Mouse (Mus musculus): ENCODE results near the gene Iapp. TPM values are rescaled to one million over a fixed set of nuclear protein-coding genes. Genes with fewer than 3 reads are reported as not detected.

Iapp gene
- not detected for polyA plus RNA-seq (2017; shearing (Covaris generic))

DNA sequence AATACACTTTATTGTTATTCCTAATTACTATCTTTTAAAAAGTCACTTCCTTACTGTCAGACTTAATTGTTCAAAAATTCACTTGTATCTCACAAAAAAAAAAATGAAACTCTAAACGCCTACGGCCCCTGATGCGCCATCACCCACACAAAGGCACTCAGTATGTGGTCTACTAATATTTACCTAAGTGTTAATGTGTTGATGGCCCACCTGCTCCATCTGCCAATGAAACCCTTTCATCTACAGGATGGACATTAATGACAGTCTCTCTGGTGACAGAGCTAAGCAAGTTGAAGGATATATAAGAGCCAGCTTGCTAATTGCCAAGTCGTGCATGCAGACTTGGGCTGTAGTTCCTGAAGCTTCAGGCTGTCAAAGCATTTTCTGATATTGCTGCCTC lies at the start of gene Iapp:
Gene Iapp (plus strand): TSS at position 326 of the 400 bp plus-strand sequence.

DNA sequence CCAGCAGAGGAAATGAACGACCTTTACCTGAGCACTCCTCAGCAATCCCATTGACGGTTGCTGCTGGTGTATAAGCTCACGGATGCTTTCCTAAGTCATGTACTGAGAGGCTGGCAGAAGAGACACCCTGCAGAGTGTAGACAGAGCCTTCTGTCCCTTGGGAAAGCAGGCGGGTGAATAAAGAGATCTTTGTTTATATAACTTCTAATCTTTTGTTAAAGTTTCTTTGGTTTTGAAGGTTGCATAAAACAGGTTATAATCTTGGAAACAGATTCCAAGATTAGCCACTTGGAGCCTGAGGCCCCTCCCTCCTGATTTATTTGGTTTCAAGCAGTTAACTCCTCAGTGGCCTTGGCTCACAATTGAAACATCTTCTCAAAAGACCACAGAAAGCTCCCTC lies 24.7 kb downstream of the Iapp start, which contains the start of gene Slco1a5:
Gene Slco1a5 (minus strand): TSS at position 101 of the 400 bp plus-strand sequence.

DNA sequence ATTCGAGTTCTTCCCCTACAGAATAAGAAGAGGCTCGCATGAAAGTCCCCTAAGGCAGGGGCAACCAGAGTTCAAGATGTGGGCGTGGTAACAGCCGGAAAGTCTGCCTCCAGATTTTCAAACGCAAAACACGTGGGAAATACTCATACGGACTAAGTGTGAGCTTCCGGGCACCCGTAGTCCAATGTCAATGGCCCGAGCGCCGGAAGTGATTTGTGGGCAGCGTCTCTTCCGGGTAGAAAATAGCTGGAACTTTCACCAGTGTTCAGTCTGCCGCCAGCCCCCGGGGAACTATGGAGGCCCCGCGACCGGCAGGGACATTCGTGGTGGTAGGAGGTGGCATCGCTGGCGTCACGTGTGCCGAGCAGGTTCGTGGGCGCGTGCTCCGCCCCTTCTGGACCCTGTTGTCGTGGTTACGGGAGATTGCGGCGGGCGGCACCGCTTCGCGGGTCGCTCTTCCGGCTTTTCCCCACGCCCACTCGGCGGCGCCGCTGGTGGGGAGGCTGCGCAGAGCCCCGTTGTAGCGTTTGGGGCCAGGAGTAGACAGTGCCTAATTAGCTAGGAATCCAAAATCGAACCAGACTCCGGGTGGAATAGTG lies 47.3 kb downstream of the Iapp start, which contains the start of gene Pyroxd1:
Gene Pyroxd1 (plus strand): TSS at position 215 of the 599 bp plus-strand sequence.

Other genes with a start within 250 kb of the Iapp start
- gene Slco1a6, start 89.9 kb upstream of the Iapp start, polyA plus RNA-seq (2017; shearing (Covaris generic)): 1.8 TPM
- gene Slco1a5, start 24.6 kb downstream of the Iapp start, polyA plus RNA-seq (2017; shearing (Covaris generic)): not detected
- 17.3 TPM for gene Pyroxd1, start 47.2 kb downstream of the Iapp start, polyA plus RNA-seq (2017; shearing (Covaris generic))
- gene Recql, start 88.7 kb downstream of the Iapp start, polyA plus RNA-seq (2017; shearing (Covaris generic)): 30.1 TPM
- gene Golt1b, start 88.8 kb downstream of the Iapp start, polyA plus RNA-seq (2017; shearing (Covaris generic)): 40.0 TPM
- gene Spx, start 115.0 kb downstream of the Iapp start, polyA plus RNA-seq (2017; shearing (Covaris generic)): 0.26 TPM
- gene Gys2, start 174.7 kb downstream of the Iapp start, polyA plus RNA-seq (2017; shearing (Covaris generic)): not detected
- gene Ldhb, start 209.5 kb downstream of the Iapp start, polyA plus RNA-seq (2017; shearing (Covaris generic)): 39.6 TPM

Data from effector memory CD4-positive, alpha-beta T cell, adult 5 months (primary cell).